Comparison of ENCODE assay signal across 23 mouse cellular contexts in genomic region chr7:131187996-131188395, GRCm38 (mm10). TPM values are rescaled to one million over a fixed set of nuclear protein-coding genes. Genes with fewer than 3 reads are reported as not detected.
"Had no signal": no experiment of that assay in that cellular context is flagged by ENCODE, and none has a peak within 500 bp of the region (broad histone marks: within the 10 kb centered on the region; RNA-seq: fewer than 3 reads in every experiment).

No protein-coding gene starts in this region.

- H3K4me1 ChIP-seq: neural tube, embryonic 13.5 days; neural tube, embryonic 15.5 days; stomach, embryonic 15.5 days had no signal

- H3K9me3 ChIP-seq: neural tube, embryonic 13.5 days; neural tube, embryonic 15.5 days; stomach, embryonic 15.5 days had no signal

- H3K4me2 ChIP-seq: neural tube, embryonic 13.5 days; neural tube, embryonic 15.5 days; stomach, embryonic 15.5 days had no signal

- H3K27ac ChIP-seq: neural tube, embryonic 13.5 days; neural tube, embryonic 15.5 days; stomach, embryonic 15.5 days; stomach, postnatal 0 days had no signal

- DNase-seq: retina, postnatal 1 day; right cerebral cortex, adult 18-20 months; right cerebral cortex, postnatal 14 days; right cerebral cortex, postnatal 25 days; right cerebral cortex, postnatal 4 days; spleen, adult 18-20 months; thymus, adult 18-20 months; thymus, adult 2 months; thymus, postnatal 14 days; thymus, postnatal 25 days; thymus, postnatal 36 days; thymus, postnatal 4 days had no signal

- H3K9ac ChIP-seq: neural tube, embryonic 13.5 days; neural tube, embryonic 15.5 days; stomach, embryonic 15.5 days had no signal

- H3K4me3 ChIP-seq: neural tube, embryonic 13.5 days; neural tube, embryonic 15.5 days; stomach, embryonic 15.5 days had no signal

- H3K36me3 ChIP-seq: neural tube, embryonic 13.5 days; neural tube, embryonic 15.5 days; stomach, embryonic 15.5 days had no signal

- H3K27me3 ChIP-seq: neural tube, embryonic 13.5 days; neural tube, embryonic 15.5 days; stomach, embryonic 15.5 days had no signal

RNA-seq across cellular contexts. Expression of gene 5430419D17Rik, which starts 13.8 kb away (rescaled TPM):
- polyA plus RNA-seq: neural tube, embryonic 13.5 days; neural tube, embryonic 14.5 days; neural tube, embryonic 15.5 days; small intestine, adult 2 months; stomach, embryonic 14.5 days; stomach, postnatal 0 days; urinary bladder, adult 2 months had no signal

RNA-seq across cellular contexts. Expression of gene 4933402N03Rik, which starts 41.9 kb away (rescaled TPM):
- polyA plus RNA-seq: neural tube, embryonic 13.5 days; neural tube, embryonic 14.5 days; neural tube, embryonic 15.5 days; small intestine, adult 2 months; spleen, adult 2 months; stomach, embryonic 14.5 days; stomach, embryonic 15.5 days; stomach, embryonic 16.5 days; stomach, postnatal 0 days; thymus, adult 2 months; thymus, postnatal 0 days; urinary bladder, adult 2 months had no signal
